Mouse (Mus musculus): ENCODE measurements at regions not wholly inside any gene's neighbourhood (a gene's known extent, or its start where the extent isn't known, plus 50 kb on each side); places are given as distances from the start of the nearest gene placed in this dataset.

GRCm38 (mm10) chr17:87202958-87203720, 62.6 kb downstream of the Mcfd2 start:
- ATAC-seq (ENCODE audit: extremely low read depth, insufficient number of reproducible peaks, low FRiP score, low TSS enrichment) = no peak
- 23% methylated on average over 5 of the region's 5 CpGs for WGBS
- no peak overlapping the region for H3K4me2 ChIP-seq
- H3K27ac ChIP-seq (replicated peaks) = peak overlapping the region; percentile 59
- no peak overlapping the region for H3K4me3 ChIP-seq
- H3K4me1 ChIP-seq = peaks cover 50% of the 10 kb centered on the region
- H3K9ac ChIP-seq = no peak overlapping the region
- H3K36me3 ChIP-seq = no peaks in the 10 kb centered on the region
- H3K9me3 ChIP-seq = no peaks in the 10 kb centered on the region
- no peaks in the 10 kb centered on the region for H3K27me3 ChIP-seq (replicated peaks)

DNA sequence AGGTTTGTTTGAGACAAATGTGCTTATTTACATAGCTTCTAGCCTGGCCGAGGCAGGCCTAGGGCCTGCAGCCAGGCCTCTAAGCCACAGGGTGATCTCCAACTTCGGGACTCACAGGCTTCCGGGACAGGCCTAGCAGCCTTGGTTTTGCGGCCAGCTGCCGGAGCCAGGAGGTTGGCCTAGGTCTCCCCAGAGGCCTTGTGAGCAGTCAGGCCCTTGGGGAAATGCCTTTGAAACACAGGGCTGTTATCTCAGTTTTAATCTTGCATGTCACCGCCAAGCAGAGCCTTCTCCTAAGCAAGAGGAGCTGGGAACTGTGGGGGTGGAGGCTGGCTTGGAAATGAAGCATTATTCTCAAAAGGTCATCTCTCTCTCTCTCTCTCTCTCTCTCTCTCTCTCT, 63.2 kb downstream of the Mcfd2 start:
- H3K27ac ChIP-seq (replicated peaks) = peak overlapping the region; percentile 4; the same call in 1 of the 2 replicates
- ATAC-seq (ENCODE audit: extremely low read depth, insufficient number of reproducible peaks, low FRiP score, low TSS enrichment) = no peak
- H3K9me3 ChIP-seq = no peaks in the 10 kb centered on the region
- WGBS = 29% methylated on average over 6 of the region's 6 CpGs
- H3K4me1 ChIP-seq = peaks cover 50% of the 10 kb centered on the region
- H3K4me3 ChIP-seq = no peak overlapping the region
- H3K9ac ChIP-seq = 0 out of 2 replicates have a peak overlapping the region, but pooled peaks have one; percentile 0
- no peaks in the 10 kb centered on the region for H3K27me3 ChIP-seq (replicated peaks)
- H3K4me2 ChIP-seq = no peak overlapping the region
- no peaks in the 10 kb centered on the region for H3K36me3 ChIP-seq

- ATAC-seq (ENCODE audit: extremely low read depth, insufficient number of reproducible peaks, low FRiP score, low TSS enrichment) = peak; percentile 43; the same call in 1 of the 2 replicates
- WGBS = 32% methylated on average over 3 of the region's 3 CpGs
- Histone ChIP-seq H3K27me3 (replicated peaks) (no peaks in the 10 kb centered on the region), H3K27ac (replicated peaks) (peak overlapping the region; percentile 75), H3K36me3 (no peaks in the 10 kb centered on the region), H3K9me3 (no peaks in the 10 kb centered on the region), H3K9ac (0 out of 2 replicates have a peak overlapping the region, but pooled peaks have one; percentile 25), H3K4me1 (peaks cover 57% of the 10 kb centered on the region), H3K4me2 (no peak overlapping the region), H3K4me3 (no peak overlapping the region)
Observed at GRCm38 (mm10) chr17:87200721-87201242, 65.0 kb downstream of the Mcfd2 start.

GRCm38 (mm10) chr17:87200134-87200533, 65.6 kb downstream of the Mcfd2 start:
- Histone ChIP-seq H3K4me2 (no peak overlapping the region), H3K9me3 (no peaks in the 10 kb centered on the region), H3K9ac (no peak overlapping the region), H3K36me3 (no peaks in the 10 kb centered on the region), H3K27ac (replicated peaks) (peak overlapping the region; percentile 75), H3K4me1 (peaks cover 57% of the 10 kb centered on the region), H3K4me3 (no peak overlapping the region), H3K27me3 (replicated peaks) (no peaks in the 10 kb centered on the region)
- WGBS = 63% methylated on average over 2 of the region's 2 CpGs
- ATAC-seq (ENCODE audit: extremely low read depth, insufficient number of reproducible peaks, low FRiP score, low TSS enrichment) = no peak

- no peak overlapping the region for H3K27ac ChIP-seq (replicated peaks)
Observed at GRCm38 (mm10) chr17:87199134-87199533, 66.6 kb downstream of the Mcfd2 start.

DNA sequence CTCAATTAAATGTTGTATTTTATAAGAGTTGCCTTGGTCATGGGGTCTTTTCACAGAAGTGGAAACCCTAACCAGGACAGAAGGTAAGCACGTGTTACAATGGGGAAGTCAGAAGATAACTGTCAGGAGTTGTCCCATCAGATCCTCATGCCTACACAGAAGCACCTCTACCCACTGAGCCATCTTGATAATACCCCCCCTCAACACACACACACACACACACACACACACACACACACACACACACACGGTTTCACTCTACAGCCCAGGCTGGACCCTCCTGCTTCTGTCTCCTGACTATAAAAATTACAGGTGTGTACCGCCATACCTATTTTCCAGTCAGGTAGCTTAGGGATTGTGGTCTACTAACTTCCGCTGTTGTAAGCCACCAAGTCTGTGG, 68.3 kb downstream of the Mcfd2 start:
- 91% methylated on average over 4 of the region's 4 CpGs for WGBS
- no peak overlapping the region for H3K27ac ChIP-seq (replicated peaks)
- H3K27me3 ChIP-seq (replicated peaks) = no peaks in the 10 kb centered on the region
- H3K9ac ChIP-seq = no peak overlapping the region
- H3K4me2 ChIP-seq = no peak overlapping the region
- H3K36me3 ChIP-seq = no peaks in the 10 kb centered on the region
- no peaks in the 10 kb centered on the region for H3K9me3 ChIP-seq
- no peak for ATAC-seq (ENCODE audit: extremely low read depth, insufficient number of reproducible peaks, low FRiP score, low TSS enrichment)
- H3K4me1 ChIP-seq = peaks cover 46% of the 10 kb centered on the region
- no peak overlapping the region for H3K4me3 ChIP-seq

More at GRCm38 (mm10) chr17:87199134-87199533, 66.6 kb downstream of the Mcfd2 start:
- Histone ChIP-seq H3K4me3 (no peak overlapping the region), H3K27me3 (replicated peaks) (no peaks in the 10 kb centered on the region), H3K36me3 (no peaks in the 10 kb centered on the region), H3K9ac (no peak overlapping the region), H3K9me3 (no peaks in the 10 kb centered on the region), H3K4me1 (peaks cover 57% of the 10 kb centered on the region), H3K4me2 (no peak overlapping the region)
- WGBS = 66% methylated on average over 3 of the region's 3 CpGs
- no peak for ATAC-seq (ENCODE audit: extremely low read depth, insufficient number of reproducible peaks, low FRiP score, low TSS enrichment)

DNA sequence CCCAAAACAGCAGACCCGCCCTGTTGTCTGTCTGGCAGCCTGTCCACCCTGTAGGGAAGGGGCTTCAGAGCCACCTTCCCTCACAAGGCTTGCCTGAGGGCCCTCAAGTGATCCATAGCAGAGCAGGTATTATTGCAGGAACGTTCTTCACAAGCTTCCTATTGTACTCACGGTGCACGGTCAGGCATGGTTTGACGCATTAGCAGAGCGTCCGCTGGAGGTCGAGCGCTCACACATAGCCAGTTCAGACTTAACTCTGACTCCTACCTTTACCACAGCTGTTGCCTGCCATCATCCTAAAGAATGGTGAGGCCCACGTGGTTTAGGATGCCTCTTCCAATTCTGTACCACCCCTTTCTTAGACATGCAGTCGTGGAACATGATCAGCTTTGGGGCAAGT, 71.1 kb downstream of the Mcfd2 start:
- 69% methylated on average over 11 of the region's 11 CpGs for WGBS
- no peaks in the 10 kb centered on the region for H3K27me3 ChIP-seq (replicated peaks)
- no peak overlapping the region for H3K27ac ChIP-seq (replicated peaks)
- ATAC-seq (ENCODE audit: extremely low read depth, insufficient number of reproducible peaks, low FRiP score, low TSS enrichment) = no peak
- peaks cover 27% of the 10 kb centered on the region for H3K4me1 ChIP-seq
- no peak overlapping the region for H3K4me3 ChIP-seq
- no peak overlapping the region for H3K9ac ChIP-seq
- no peaks in the 10 kb centered on the region for H3K36me3 ChIP-seq
- H3K4me2 ChIP-seq = no peak overlapping the region
- H3K9me3 ChIP-seq = no peaks in the 10 kb centered on the region

- no peaks in the 10 kb centered on the region for H3K27me3 ChIP-seq (replicated peaks)
- no peaks in the 10 kb centered on the region for H3K9me3 ChIP-seq
- no peak overlapping the region for H3K27ac ChIP-seq (replicated peaks)
- no peak overlapping the region for H3K4me3 ChIP-seq
- no peak for ATAC-seq (ENCODE audit: extremely low read depth, insufficient number of reproducible peaks, low FRiP score, low TSS enrichment)
- no peak overlapping the region for H3K9ac ChIP-seq
- no peaks in the 10 kb centered on the region for H3K36me3 ChIP-seq
- H3K4me2 ChIP-seq = no peak overlapping the region
- 16% methylated on average over 7 of the region's 7 CpGs for WGBS
- H3K4me1 ChIP-seq = peaks cover 26% of the 10 kb centered on the region
Observed at GRCm38 (mm10) chr17:87193482-87193881, 72.3 kb downstream of the Mcfd2 start.

DNA sequence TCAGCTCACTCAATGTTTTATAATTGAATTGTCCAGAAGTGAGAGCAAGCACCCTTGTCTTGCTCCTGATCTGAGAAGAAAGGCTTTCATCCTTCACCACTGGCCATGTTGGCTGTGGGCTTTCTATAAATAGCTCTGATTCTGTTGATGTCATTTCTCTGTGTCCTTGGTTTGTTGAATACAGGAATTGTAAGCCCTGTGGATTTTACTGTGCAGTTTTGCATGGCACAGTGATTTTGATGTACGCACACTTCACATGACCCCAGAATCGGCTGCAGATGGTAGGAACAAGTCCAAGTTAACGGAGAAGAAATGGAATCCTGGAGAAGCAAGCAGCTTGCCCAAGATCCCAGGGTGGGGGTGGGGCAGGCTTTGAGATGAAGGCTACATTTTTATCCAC, 76.1 kb downstream of the Mcfd2 start:
- no peak for ATAC-seq (ENCODE audit: extremely low read depth, insufficient number of reproducible peaks, low FRiP score, low TSS enrichment)
- Histone ChIP-seq H3K36me3 (no peaks in the 10 kb centered on the region), H3K27me3 (replicated peaks) (peaks cover 11% of the 10 kb centered on the region), H3K9me3 (no peaks in the 10 kb centered on the region), H3K4me2 (no peak overlapping the region), H3K4me3 (no peak overlapping the region), H3K4me1 (peaks cover 39% of the 10 kb centered on the region), H3K9ac (no peak overlapping the region), H3K27ac (replicated peaks) (no peak overlapping the region)
- 69% methylated on average over 3 of the region's 3 CpGs for WGBS
